Mouse (Mus musculus) ES-CJ7 (cell line): Measurements from ENCODE around the gene Gm18596.
A peak's percentile ranks its signal among the peaks of the same experiment; 100 is the strongest.
"Not testable (repeated sequence)": the region's sequence is repeated elsewhere in the genome, so short reads cannot be mapped to it uniquely, and the experiment has no call there.

Experiments used
- DNase-seq: peaks from one replicate; pipeline ENCODE4 v3.0.0; 2011; ENCODE audit warnings: low read depth, low spot score

The Gm18596 gene

DNA sequence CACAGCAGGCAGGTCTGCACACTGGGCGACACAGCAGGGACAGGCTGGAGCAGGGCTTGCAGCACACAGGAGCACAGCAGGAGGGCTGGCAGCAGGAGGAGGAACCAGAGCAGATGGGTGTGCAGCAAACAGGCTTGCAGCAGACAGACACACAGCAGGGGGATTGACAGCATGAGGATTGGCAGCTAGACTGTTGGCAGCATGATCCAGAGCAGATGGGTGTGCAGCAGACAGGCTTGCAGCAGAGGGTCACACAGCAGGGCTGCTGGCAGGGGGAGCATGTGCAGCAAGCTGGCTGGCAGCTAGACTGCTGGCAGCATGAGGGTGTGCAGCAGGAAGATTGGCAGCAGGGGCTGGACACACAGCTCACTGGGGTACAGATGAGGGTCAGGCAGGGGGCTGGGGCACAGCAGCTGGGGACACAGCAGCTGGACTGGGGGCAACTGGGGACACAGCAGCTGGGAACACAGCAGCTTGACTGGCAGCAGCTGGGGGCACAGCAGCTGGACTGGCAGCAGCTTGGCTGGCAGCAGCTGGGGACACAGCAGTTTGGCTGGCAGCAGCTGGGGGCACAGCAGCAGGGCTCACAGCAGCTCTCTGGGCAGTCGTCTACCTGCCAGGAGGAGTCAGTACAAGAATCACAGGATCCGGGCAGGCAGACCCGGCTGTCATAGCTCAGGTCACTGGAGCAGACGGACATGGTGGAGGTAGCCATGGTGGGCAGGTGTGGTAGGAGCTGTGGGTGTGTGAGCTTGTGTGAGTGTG, at the start of gene Gm18596:
Gene Gm18596, minus strand, starts transcription at position 715 of the 765 bp plus-strand sequence.
- DNase-seq = not testable (repeated sequence)

GRCm38 (mm10) chr10:77788621-77789020, 46.2 kb upstream of the Gm18596 start:
- no peak for DNase-seq

DNA sequence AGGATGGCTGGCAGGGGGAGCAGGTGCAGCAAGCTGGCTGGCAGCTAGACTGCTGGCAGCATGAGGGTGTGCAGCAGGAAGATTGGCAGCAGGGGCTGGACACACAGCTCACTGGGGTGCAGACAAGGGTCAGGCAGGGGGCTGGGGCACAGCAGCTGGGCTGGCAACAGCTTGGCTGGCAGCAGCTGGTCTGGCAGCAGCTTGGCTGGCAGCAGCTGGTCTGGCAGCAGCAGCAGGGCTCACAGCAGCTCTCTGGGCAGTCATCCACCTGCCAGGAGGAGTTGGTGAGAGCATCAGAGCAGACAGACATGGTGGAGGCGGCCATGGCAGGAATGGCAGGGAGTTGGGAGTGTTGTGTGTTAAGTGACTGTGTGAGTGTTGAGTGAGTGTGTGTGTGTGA, 45.4 kb upstream of the Gm18596 start, which contains the start of gene Gm7137:
Gene Gm7137, minus strand, starts transcription at position 325 of the 400 bp plus-strand sequence.
- DNase-seq = not testable (repeated sequence)

DNA sequence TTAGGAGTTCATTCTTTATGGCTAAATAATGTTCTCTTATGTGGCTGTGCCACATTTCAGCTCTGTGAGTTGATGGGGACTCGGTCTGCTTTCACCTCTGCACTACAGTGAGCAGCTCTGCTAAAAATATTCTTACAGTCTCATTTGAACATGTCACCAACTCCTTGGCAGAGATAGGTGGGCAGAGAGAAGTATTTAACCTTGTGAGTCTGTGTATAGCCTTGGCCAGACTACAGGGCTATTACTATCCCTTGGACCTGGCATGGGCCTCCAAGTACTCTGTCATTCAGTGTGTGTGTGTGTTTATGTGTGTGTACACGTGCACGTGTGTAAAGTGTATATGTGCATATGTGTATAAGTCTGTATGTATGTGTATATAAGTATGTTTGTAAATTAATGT, 41.0 kb upstream of the Gm18596 start:
- not testable (repeated sequence) for DNase-seq

DNA sequence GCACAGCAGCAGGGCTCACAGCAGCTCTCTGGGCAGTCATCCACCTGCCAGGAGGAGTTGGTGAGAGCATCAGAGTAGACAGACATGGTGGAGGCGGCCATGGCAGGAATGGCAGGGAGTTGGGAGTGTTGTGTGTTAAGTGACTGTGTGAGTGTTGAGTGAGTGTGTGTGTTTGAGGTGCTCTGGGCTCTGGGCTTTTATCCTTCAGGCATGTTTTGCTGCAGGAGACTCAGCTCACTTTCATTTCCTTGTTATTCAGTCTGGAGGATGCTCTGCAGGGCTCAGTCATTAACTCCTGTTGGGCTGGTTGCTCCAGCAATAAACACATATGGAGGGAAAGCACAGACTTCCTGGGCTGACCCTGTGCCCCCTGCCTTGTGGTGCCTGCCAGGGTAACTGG, 40.0 kb upstream of the Gm18596 start, which contains the start of gene Gm3250:
Gene Gm3250, minus strand, starts transcription at position 101 of the 400 bp plus-strand sequence.
- not testable (repeated sequence) for DNase-seq

- DNase-seq = not testable (repeated sequence)
Measured at GRCm38 (mm10) chr10:77776844-77777243, 34.4 kb upstream of the Gm18596 start, which contains the start of gene Gm7138. Gene Gm7138, minus strand, starts transcription at chr10:77776944.

GRCm38 (mm10) chr10:77772142-77772541, 29.7 kb upstream of the Gm18596 start:
- DNase-seq = not testable (repeated sequence)

DNA sequence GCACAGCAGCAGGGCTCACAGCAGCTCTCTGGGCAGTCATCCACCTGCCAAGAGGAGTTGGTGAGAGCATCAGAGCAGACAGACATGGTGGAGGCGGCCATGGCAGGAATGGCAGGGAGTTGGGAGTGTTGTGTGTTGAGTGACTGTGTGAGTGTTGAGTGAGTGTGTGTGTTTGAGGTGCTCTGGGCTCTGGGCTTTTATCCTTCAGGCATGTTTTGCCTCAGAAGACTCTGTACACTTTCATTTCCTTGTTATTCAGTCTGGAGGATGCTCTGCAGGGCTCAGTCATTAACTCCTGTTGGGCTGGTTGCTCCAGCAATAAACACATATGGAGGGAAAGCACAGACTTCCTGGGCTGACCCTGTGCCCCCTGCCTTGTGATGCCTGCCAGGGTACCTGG, 28.8 kb upstream of the Gm18596 start, which contains the start of gene Gm3238:
Gene Gm3238, minus strand, starts transcription at position 101 of the 400 bp plus-strand sequence.
- not testable (repeated sequence) for DNase-seq

GRCm38 (mm10) chr10:77769727-77770126, 27.3 kb upstream of the Gm18596 start:
- no peak for DNase-seq

GRCm38 (mm10) chr10:77759582-77759981, 17.1 kb upstream of the Gm18596 start, which contains the start of gene Gm3233:
Gene Gm3233, minus strand, starts transcription at chr10:77759682.
- not testable (repeated sequence) for DNase-seq

DNA sequence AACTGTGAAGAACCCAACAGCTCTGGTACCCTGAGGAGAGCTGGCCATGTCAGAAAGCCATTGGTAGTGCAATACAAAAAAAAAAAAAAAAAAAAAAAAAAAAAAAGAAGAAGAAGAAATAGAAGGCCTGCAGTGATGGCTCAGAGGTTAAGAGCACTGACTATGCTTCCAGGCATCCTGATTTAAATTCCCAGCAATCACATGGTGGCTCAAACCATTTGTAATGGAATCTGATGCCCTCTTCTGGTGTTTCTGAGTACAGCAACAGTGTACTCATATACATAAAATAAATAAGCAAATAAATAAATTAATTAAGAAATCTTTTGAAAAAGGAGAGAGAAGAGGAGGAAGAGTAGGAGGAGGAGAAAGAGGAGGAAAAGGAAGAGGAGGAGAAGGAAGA, 11.0 kb upstream of the Gm18596 start:
- DNase-seq = peak; percentile 28

- DNase-seq = not testable (repeated sequence)
Measured at GRCm38 (mm10) chr10:77752312-77752711, 9.9 kb upstream of the Gm18596 start.

GRCm38 (mm10) chr10:77751254-77751653, 8.8 kb upstream of the Gm18596 start, which contains the start of gene Gm9736:
Gene Gm9736, minus strand, starts transcription at chr10:77751354.
- DNase-seq = not testable (repeated sequence)

- not testable (repeated sequence) for DNase-seq
Measured at GRCm38 (mm10) chr10:77750686-77751085, 8.2 kb upstream of the Gm18596 start.

- no peak for DNase-seq
Measured at GRCm38 (mm10) chr10:77738929-77739328, 3.5 kb downstream of the Gm18596 start.

- DNase-seq = peak; percentile 12
Measured at GRCm38 (mm10) chr10:77735928-77736327, 6.5 kb downstream of the Gm18596 start.

GRCm38 (mm10) chr10:77729241-77729640, 13.2 kb downstream of the Gm18596 start:
- peak; percentile 60 for DNase-seq

- DNase-seq = peak; percentile 36
Measured at GRCm38 (mm10) chr10:77728280-77728679, 14.2 kb downstream of the Gm18596 start.

GRCm38 (mm10) chr10:77726186-77726585, 16.3 kb downstream of the Gm18596 start, which contains the start of gene Gm10100:
Gene Gm10100, plus strand, starts transcription at chr10:77726486.
- DNase-seq = no peak

GRCm38 (mm10) chr10:77724855-77725254, 17.6 kb downstream of the Gm18596 start:
- peak; percentile 25 for DNase-seq

DNA sequence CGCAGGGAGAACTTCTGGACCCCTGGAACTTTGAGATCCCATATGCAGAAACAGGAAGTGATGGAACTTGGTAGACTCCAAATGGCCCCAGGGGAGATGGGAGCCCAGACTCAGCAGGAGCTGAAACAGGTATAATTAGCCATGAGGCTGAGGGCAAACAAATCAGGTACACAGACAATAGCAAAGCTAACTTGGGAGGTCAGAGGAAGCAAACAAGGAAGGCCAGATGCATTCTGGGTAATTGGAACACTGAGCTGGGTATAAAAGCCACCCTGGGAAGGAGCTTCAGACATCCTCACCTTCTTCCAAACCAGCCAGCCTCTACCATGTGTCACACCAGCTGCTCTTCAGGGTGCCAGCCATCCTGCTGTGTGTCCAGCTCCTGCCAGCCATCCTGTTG, 22.1 kb downstream of the Gm18596 start, which contains the start of gene Krtap12-1:
Gene Krtap12-1, plus strand, starts transcription at position 301 of the 400 bp plus-strand sequence.
- not testable (repeated sequence) for DNase-seq

DNA sequence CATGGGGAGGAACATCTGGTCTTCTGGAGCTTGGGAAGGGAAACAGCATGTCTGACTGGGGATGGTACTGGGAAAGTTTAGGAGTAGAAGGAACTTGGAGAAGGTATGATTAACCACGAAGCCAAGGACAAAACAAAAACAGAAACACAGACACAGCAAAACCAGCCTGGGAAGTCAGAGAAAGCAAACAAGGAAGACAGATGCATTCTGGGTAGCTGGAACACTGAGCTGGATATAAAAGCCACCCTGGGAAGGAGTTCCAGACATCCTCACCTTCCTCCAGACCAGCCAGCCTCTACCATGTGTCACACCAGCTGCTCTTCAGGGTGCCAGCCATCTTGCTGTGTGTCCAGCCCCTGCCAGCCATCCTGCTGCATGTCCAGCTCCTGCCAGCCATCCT, 26.9 kb downstream of the Gm18596 start, which contains the start of gene Gm10142:
Gene Gm10142, plus strand, starts transcription at position 301 of the 400 bp plus-strand sequence.
- no peak for DNase-seq
